Mouse (Mus musculus) G1E (cell line): ENCODE data around the gene Lrrfip1.

Source experiments
- CTCF ChIP-seq: IDR thresholded peaks from 2 replicates; pipeline ENCODE4 v1.5.1; 2012; ENCODE audit warnings: low read depth, low read length, inconsistent platforms, mixed read lengths
- GATA2 ChIP-seq: IDR thresholded peaks from 2 replicates; pipeline ENCODE4 v1.6.1; 2012; ENCODE audit warnings: low read depth, low read length, inconsistent platforms, borderline replicate concordance

DNA sequence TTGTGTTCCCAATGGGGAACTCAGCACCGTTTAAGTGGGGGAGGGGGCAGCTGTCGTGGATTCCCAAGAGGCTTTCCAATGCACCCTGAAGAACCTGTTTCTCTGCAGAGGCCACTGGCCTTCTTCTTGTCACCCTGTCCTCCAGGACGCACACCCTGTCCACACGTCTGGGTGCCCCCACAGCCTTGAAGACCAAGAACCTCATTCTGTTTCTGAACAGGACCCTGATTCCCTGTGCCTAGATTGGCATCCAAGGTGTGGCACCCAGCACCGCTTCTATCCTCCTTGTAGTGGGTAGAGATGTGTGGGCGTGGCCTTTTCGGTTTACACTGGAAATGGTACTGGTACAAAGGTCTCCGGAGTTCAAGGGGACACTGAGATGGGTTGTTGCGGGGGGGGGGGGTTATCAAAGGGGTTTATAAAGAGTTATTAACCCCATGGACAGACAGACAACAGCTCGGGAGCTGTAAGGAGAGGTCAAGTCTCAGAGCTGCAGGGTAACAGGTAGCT, 28.6 kb upstream of the Lrrfip1 start:
- TF ChIP-seq CTCF (no peak), GATA2 (no peak)
